Mouse (Mus musculus) G1E (cell line): ENCODE results near the gene Inha.

Experiments
- CTCF ChIP-seq: IDR thresholded peaks from 2 replicates; pipeline ENCODE4 v1.5.1; 2012; ENCODE audit warnings: low read depth, low read length, inconsistent platforms, mixed read lengths
- GATA1 ChIP-seq: IDR thresholded peaks from 2 replicates; pipeline ENCODE4 v1.6.1; 2012; ENCODE audit warnings: borderline replicate concordance, low read length, inconsistent platforms, mixed read lengths
- GATA2 ChIP-seq: IDR thresholded peaks from 2 replicates; pipeline ENCODE4 v1.6.1; 2012; ENCODE audit warnings: low read depth, low read length, inconsistent platforms, borderline replicate concordance
- TAL1 ChIP-seq: conservative IDR thresholded peaks from 2 replicates; pipeline ENCODE4 v1.6.1; 2012; ENCODE audit warnings: low read depth, low read length, inconsistent platforms, mixed read lengths

GRCm38 (mm10) chr1:75519576-75519975 lies 12.7 kb downstream of the Inha start:
- TF ChIP-seq CTCF (no peak), GATA2 (no peak), TAL1 (no peak), GATA1 (no peak)
